In genomic region chr4:142970040-142970439, GRCm38 (mm10) we compare ENCODE assay signal across 28 mouse cellular contexts.
DNase-seq lines count a peak whose midpoint lies in the region; ATAC-seq and TF ChIP-seq lines count a peak whose summit lies in the region.
"Had no signal": no experiment of that assay in that cellular context is flagged by ENCODE, and none has a peak within 500 bp of the region (broad histone marks: within the 10 kb centered on the region; RNA-seq: fewer than 3 reads in every experiment).

No protein-coding gene starts in this region.

- H3K4me3 ChIP-seq in midbrain, postnatal 0 days (ENCODE audit: low read depth, low read length): no peak overlapping the region
- H3K4me3 ChIP-seq: heart, embryonic 12.5 days; hindbrain, embryonic 10.5 days; layer of hippocampus, adult 2 months; left cerebral cortex, adult 2 months; stomach, embryonic 15.5 days had no signal

- H3K4me2 ChIP-seq in midbrain, postnatal 0 days (ENCODE audit: low read depth, low read length, poor library complexity, severe bottlenecking): no peak overlapping the region
- H3K4me2 ChIP-seq: heart, embryonic 12.5 days; midbrain, embryonic 11.5 days; stomach, embryonic 15.5 days had no signal

- no peak overlapping the region for H3K9ac ChIP-seq in midbrain, postnatal 0 days (replicated peaks; ENCODE audit: low read length, poor library complexity, severe bottlenecking)
- H3K9ac ChIP-seq: forebrain, postnatal 0 days; heart, embryonic 12.5 days; stomach, embryonic 15.5 days had no signal

- no peaks in the 10 kb centered on the region for H3K36me3 ChIP-seq in midbrain, postnatal 0 days (ENCODE audit: insufficient read depth, low read length)
- H3K36me3 ChIP-seq: G1E; heart, embryonic 12.5 days; hindbrain, embryonic 10.5 days; stomach, embryonic 15.5 days had no signal

- intact Hi-C loops in gastrocnemius, postnatal 36 days (cut with DNase I): no loop called here

- TF ChIP-seq CTCF in midbrain, postnatal 0 days (IDR thresholded peaks at IDR 0.05): no peak

- no peak overlapping the region for H3K27ac ChIP-seq in midbrain, postnatal 0 days (ENCODE audit: low read depth, low read length)
- H3K27ac ChIP-seq: hindbrain, embryonic 10.5 days; hindbrain, postnatal 0 days; layer of hippocampus, adult 2 months; left cerebral cortex, adult 2 months; macrophage; stomach, embryonic 15.5 days had no signal

- no peaks in the 10 kb centered on the region for H3K9me3 ChIP-seq in midbrain, postnatal 0 days (ENCODE audit: low read length)
- H3K9me3 ChIP-seq: hindbrain, embryonic 10.5 days; stomach, embryonic 15.5 days had no signal

- 86% methylated on average over 4 of the region's 4 CpGs for WGBS in midbrain, postnatal 0 days

- ATAC-seq in megakaryocyte-erythroid progenitor cell, adult 5-6 weeks (replicated peaks; ENCODE audit: low FRiP score, low TSS enrichment, poor library complexity, severe bottlenecking): no peak
- no peak for ATAC-seq in midbrain, postnatal 0 days (ENCODE audit: low FRiP score)
- ATAC-seq: forebrain, postnatal 0 days; hindbrain, postnatal 0 days; intestine, embryonic 16.5 days; Patski had no signal

- peak; percentile 9 for DNase-seq in gastrocnemius, adult 18-20 months (ENCODE audit: low spot score)
- DNase-seq in gastrocnemius, postnatal 36 days: no peak
- peak; percentile 9 for DNase-seq in right cerebral cortex, adult 18-20 months
- DNase-seq in right cerebral cortex, postnatal 4 days: no peak
- peak; percentile 24 for DNase-seq in gastrocnemius, postnatal 10 days
- no peak for DNase-seq in midbrain, postnatal 0 days (ENCODE audit: low spot score)
- DNase-seq in lung, postnatal 4 days: no peak
- DNase-seq: adrenal gland, adult 2 months; forebrain, postnatal 0 days; heart, adult 18-20 months; heart, postnatal 10 days; kidney, adult 9 months; kidney, postnatal 14 days; thymus, adult 18-20 months; thymus, postnatal 36 days had no signal

- no peaks in the 10 kb centered on the region for H3K27me3 ChIP-seq in midbrain, postnatal 0 days (ENCODE audit: insufficient read depth, low read length)
- H3K27me3 ChIP-seq: CH12.LX; heart, embryonic 12.5 days; Patski; stomach, embryonic 15.5 days had no signal

- H3K4me1 ChIP-seq in midbrain, postnatal 0 days (ENCODE audit: insufficient read depth, low read length): no peaks in the 10 kb centered on the region
- H3K4me1 ChIP-seq: heart, embryonic 12.5 days; stomach, embryonic 15.5 days had no signal

Comparison
In these comparisons a context has a peak if more than half of its experiments do, and no peak if none do; other contexts are left out.
1. DNase-seq: peak in gastrocnemius, adult 18-20 months (single experiment), right cerebral cortex, adult 18-20 months (single experiment) and gastrocnemius, postnatal 10 days (single experiment); none in gastrocnemius, postnatal 36 days (0 of 2), right cerebral cortex, postnatal 4 days (single experiment), midbrain, postnatal 0 days (single experiment) and lung, postnatal 4 days (0 of 2).